Mouse (Mus musculus): ENCODE measurements around the gene Ctbp2. TPM values are rescaled to one million over a fixed set of nuclear protein-coding genes. Genes with fewer than 3 reads are reported as not detected.

The Ctbp2 gene
- total RNA-seq, 2 experiments from 2014 or later = 26.4 to 27.3 TPM

DNA sequence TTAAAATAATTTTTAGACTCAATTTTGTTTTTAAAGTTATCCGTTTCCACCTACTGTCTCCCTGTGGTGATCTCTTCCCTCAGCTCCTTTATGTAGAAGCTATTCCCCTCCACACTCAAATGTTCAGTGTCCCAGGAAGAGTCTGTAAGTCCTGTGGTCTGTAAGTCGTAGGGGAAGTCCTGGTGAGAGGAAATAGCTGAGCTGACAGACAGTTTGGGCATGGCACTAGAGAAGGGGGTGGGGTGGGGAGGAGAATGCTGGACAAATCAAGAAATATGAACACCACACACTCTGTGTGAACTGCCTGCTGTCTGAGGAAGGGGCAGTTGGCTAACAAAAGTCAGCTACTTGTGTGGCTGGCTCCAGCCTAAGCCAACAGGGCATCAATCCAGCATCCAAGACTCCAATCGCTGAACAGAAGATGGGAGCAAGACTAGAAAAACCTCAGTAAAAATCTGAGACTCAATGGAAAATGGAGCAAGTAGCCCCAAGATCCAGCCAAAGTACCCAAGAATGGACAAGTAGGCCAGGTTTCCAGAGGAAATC lies 76.0 kb downstream of the Ctbp2 start:
- no peak for DNase-seq (ENCODE audit: low spot score in 2 of 2)

DNA sequence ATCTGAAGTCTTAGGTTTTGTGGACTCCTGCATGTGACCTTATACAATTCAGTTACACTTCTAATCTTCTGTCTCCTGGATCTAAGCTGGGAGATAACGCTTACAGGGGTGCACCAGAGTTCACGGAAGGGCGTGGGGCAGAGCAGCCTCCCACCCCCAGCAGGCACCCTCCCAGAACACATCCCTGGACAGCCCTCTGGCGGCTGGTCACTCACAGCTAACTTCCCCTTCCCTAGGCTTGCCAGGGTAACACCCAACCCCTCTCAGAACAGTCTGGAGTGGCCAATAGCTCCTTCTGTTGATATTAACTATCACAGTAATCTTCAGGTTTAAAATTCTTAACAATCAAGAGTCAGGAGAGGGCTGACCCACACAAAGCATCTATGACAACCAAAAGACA lies 76.9 kb downstream of the Ctbp2 start:
- no peak for DNase-seq (ENCODE audit: low spot score in 2 of 2)

DNA sequence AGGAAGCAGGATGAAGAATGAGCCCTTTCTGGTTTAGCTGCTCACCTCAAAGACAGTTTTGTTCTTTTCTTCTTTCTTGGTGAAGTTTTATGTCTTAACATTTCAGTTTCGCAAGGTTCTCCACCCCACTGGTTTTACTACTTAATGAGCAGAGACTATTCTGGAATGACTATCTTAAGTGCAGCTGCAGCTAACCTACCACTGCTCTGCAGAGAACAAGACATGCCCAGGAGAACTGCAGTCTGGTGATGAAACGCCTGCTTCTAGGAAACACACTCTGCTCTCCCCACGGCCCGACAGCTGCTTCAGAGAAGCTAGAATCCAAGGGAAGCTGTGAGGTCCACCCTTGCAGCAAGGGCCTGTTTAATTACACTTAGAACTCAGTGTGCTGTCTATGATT lies 79.4 kb downstream of the Ctbp2 start:
- DNase-seq (ENCODE audit: low spot score in 2 of 2) = no peak

DNA sequence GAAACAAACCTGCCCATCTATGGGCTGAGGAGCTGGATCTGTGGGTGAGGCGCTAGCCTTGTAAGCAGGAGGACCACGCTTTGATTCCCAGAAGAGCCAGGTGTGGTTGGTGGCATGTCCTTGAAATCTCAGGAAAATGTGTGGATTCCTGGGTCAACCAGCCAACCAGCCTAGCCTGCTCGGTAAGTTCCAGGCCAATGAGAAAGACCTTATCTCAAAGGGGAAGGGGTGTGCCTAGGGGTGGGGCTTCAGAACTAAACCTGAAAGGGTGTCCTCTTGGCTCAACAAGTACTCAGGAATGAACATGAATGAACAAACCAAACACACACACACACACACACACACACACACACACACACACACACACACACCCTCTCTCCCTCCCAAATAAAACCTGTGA lies 82.4 kb downstream of the Ctbp2 start:
- no peak for DNase-seq (ENCODE audit: low spot score in 2 of 2)

DNA sequence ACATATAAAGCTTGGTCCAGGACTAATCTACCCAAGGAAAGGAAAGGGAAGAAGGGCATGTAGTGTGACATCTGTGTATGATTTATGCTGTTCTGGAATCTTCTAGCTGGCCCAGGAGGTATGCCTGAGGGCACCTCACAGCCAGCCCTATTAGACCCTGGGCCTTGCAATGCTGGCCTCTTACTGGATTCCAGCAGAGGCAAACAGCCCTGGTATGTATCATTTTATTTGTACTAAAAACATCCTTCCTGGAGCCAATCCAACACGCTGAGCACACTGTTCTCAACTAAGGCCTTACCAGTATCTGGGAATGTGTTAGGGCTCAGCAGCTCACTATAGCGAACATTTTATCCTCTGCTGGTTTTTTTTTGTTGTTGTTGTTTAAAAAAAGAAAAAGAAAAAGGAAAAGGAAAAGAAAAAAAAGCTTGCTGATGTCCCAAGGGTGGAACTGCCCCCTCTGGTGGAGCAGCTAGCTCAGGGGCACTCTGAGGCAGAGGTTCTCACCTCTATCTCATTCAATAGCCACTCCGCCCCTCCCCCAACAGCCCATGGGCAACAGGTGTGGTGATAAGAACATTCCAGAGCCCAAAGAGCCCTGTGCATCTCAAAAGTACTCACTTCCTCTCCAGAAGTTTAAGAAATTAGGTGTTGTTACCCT lies 83.3 kb downstream of the Ctbp2 start:
- DNase-seq (ENCODE audit: low spot score in 2 of 2) = no peak

DNA sequence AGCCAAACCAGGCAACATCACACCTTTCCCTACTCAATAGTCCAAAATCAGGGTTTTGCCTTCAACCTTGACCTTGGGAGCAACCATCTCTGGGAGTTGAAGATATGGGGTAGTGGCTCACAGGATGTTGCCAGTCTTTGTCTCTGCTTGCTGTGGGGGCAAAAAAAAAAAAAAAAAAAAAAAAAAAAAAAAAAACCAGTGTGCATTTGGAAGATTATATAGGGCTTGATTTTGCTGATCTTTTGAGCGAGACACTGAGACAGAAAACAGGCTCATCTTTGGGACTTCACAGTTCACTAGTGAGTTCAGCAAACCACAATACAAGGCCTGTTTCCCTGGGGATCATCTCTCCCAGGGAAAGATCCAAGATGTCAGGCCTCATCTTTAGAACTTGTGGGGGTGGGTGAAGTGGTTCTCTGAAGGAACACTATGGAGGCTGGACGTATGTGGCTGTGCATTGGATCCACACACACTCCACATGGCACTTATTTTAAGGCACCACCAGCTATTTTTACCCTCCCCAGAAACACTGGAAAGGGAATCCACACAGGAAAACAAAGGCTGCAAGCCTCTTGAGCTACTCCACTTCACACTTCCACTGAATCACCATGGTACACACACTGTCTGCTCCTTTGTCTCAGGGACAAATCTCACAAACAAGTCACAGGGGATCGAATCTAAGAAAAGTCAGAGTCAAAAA lies 84.4 kb downstream of the Ctbp2 start:
- DNase-seq (ENCODE audit: low spot score in 2 of 2) = peak in 1 of 2 experiments; percentile 33

DNA sequence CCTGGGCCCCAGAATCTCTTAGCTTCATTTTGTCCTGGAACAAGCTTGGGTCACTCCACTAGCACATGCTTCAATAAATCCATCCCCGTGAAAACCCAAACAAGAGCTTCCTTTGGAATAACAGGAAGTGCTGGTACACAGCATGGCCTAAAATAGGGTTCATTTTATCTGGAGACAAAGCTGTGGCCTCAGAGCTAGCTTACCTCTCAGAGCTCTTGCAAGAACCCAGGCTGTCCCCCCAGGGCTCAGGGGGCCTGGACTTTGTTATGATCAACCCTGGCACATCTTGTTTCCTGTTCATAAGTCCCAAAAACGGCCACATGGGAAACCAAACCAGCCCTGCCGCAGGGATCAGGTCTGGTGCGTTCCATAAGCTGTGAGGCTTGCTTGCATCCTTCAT lies 86.5 kb downstream of the Ctbp2 start:
- no peak for DNase-seq (ENCODE audit: low spot score in 2 of 2)

DNA sequence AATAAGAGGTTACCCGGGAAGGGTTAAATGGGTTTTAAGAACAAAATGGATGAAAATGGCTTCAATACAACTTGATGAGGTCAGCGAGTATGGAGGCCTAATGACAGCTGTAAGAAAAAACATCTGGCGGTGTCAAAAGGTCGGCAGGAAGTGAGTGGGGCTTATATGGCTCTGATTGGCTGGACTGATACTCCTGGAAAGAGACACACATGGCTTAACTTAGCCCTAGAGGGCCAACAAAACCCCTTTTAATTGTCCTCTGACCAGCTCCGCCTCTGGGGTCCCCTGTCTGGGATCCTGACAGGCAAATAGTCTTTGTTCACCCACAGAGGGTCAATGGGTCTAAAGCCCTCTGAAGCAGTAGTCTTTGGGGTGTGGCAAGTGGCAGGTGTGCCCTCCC lies 86.9 kb downstream of the Ctbp2 start:
- DNase-seq (ENCODE audit: low spot score in 2 of 2) = no peak

DNA sequence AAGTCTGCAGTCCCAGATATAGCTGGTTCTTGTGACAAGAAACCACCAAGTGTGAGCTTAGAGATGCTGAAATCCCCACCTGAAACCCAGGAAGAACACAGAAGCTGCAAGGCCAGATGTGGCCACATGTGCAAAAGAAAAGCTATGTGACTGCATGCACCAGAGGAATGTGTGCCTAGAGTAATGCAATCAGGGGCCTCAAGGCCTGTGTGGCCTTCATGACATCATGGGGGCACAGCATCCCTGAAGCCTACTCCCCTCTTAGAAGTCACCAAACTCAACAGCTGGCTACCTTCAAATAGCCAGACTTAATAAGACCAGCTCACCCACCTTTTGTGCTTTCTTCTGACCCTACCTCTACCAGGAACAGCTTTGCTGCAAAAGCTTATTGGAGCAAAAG lies 88.3 kb downstream of the Ctbp2 start:
- no peak for DNase-seq (ENCODE audit: low spot score in 2 of 2)

DNA sequence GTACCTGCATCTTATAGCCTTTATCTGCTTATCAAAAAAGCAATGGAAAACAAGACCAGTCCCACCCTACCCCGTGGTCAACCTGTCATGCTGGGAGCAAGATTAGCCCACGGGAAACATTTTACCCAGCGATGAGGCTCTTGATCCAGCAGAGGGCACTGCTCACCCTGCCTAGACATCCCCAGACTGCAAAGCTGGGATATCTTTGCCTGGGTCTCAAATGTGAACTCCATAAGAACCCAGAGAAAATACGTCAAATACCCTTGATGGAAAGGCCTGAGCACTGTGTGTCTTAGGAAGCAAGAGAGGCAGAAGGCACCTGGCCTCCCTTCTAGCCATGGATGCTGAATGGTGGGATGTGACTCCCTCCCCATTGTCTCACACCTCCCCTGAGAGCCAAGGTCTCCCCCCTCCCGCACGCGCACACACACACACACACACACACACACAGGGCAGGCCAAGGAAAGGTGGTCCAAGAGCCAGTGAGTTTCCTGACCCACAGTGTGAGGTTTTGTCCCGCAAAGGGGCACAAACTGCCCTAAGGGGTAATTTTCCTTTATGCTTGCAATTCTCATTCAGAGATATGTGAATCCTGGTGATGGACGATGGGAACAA lies 91.5 kb downstream of the Ctbp2 start:
- DNase-seq (ENCODE audit: low spot score in 2 of 2) = peak; percentile 61 to 70

DNA sequence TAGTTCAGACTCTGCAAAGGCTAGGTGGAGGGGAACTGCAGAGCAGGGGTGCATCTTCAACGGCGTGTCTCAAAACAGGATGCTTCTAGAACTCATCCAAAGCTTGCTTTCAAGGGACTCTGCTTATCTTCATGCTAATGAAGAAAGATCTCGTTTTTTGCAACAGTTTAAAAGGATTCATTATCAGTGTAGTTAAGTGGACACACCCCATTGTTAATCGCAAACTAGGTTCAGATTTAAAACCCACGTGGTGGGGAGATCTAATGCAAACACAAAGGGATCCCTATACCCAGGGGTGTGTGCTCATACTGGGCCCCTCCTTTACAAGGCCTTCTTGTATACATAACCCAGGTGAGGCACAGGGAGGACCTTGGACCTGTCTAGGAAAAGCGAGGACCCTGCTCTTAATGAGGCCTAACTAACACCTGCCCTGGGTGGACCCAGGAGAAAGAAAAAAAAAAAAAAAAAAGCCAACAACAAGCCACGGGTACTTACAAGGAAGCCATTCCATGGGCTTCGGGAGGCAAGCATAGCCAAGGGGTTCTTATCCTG lies 94.6 kb downstream of the Ctbp2 start:
- no peak for DNase-seq (ENCODE audit: low spot score in 2 of 2)

DNA sequence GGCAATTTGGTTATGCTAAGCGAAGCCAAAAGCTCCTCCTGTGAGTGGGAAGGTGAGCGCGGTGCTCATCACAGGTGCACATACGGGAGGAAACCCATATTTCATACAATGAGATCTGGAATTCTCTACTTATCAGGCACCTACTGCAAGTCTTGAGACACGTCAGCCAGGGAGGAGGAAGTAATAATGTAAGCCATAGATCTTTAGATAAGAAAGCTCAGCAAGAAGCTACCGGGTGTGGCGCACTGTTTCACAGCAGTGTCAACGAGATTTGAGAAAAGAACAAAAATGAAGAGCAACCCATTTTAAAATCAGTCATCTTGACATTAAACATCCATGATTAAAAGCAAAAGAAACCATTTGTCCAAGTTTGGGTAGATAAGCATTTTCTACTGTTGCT lies 95.2 kb downstream of the Ctbp2 start:
- DNase-seq (ENCODE audit: low spot score in 2 of 2) = no peak

DNA sequence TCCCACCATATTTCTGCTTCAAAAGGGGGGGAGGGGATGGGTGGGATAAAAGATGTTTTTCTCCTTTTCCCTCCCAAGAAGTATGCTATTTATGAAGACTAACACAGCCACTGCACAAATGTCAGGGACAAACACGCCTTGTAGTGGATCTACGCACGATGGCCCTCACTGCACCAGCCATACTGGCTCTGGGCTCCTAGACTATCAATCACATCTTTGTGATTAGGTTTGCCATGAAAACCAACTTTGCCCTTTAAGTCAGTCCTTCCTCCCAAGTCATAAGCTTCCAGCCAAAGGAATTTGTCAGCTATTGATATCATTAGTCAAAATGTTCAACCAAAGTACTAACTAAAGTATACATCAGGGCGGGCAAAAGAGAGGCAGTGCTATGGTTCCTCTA lies 96.2 kb downstream of the Ctbp2 start:
- no peak for DNase-seq (ENCODE audit: low spot score in 2 of 2)

DNA sequence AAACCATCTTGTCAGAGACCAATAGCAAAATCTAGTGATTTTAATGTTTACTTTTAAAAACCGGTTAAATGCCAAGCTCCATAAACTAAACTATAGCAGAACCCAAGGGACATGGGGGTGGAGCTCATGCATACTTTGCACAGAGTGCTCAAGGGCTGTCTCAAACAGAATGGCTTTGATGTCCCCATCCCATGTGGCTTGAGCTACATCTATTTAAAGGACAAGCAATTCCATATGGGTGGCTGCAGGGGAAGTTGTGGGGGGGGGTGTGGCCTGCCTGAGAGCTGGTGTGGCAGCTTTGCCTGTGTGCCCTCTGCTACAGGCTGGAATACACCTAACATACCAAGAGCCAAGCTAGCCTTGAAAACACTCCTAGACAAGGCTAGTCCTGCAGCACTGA lies 99.5 kb downstream of the Ctbp2 start:
- DNase-seq (ENCODE audit: low spot score in 2 of 2) = no peak

DNA sequence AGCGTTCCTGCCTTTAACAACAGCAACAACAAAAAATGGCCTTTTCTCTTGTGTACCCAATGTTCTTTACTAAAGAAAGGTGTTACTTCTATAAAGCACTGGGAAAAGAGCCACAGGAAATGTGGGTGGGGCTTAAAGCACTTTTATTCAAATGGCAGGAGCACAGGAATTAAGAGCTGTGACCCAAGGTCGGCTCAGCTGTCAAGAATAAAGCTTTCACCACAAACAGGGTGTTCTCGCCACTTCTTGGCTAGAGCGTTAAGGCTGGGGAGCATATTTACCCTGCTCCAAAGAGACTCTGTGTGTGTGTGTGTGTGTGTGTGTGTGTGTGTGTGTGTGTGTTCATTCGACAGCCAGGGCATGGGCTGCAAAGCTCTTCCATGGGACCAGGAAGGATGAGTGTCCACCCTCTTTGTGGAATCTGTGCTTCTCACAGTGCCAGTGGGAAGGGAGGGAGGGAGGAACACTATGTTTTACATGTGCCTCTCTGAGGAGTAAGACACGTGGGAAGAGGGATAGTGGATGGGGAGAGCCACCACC lies 104.6 kb downstream of the Ctbp2 start:
- DNase-seq (ENCODE audit: low spot score in 2 of 2) = no peak

DNA sequence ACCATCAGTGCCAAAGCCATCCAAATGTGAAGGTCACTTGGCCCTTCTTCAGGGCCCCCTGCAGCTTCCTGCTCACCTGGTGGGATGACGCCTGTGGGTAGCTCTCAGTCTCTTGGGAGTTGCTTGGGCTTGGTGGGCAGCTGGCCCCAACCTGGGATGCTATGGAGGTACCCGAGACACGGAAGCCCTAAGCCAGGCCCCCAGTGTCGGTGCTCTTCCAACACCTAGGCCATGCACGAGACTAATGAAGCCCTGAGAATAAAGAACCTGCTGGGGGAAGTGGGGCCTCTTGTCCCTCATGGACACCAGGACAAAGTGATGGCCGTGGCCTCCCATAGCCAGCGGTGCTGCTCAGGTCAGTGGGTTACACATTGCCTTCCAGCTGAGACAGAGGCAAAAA lies 105.2 kb downstream of the Ctbp2 start:
- DNase-seq (ENCODE audit: low spot score in 2 of 2) = no peak

DNA sequence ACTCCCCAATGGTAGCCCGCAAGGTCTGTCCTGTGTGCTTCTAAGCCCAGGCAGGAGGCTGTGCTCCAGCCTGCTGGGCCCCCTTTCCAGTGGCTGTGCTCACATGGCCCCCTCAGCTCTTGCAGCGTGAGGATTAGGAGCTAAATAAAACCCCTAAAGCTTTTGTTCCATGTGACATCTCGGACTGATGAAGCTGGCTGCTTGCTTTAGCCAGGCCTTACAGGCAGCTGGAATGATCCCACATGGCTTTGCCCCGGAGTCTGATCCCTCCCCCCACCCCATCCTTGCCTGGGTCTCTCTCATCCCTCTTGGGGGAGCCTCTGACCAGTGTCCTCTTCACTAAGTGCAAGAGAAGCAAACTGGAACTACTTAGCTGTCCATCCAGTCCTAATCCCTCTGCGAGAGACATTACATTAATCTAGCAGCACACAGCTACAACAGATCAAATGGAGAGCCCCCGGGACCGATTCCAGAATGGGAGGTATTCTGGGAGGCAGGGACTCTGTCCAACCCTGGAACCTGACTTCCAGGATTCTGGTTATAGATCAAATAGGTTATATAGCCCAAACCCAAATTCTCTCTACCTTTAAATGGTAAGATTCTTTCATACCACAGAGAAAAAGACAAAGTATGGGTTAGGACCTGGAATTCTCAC lies 108.6 kb downstream of the Ctbp2 start:
- no peak for DNase-seq (ENCODE audit: low spot score in 2 of 2)

DNA sequence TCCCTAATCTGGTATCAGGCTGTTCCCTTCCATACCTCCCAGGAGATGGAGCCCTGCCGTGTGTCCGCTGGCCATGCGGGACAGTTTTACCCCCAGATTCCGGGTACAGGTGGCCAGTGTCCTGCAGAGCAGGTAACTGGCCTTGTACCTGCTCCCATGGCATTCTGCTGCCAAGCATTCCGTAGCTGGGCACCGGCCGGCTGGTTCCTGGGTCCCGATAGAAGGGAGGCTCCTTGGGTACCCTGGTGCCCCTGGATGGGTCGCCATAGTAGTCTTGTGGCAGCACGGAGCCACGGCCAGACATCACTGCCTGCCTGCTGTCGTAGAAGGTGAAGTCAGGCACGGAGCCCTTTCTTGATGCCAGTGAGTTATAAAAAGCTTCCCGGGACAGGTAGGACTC lies 109.5 kb downstream of the Ctbp2 start:
- no peak for DNase-seq (ENCODE audit: low spot score in 2 of 2)

DNA sequence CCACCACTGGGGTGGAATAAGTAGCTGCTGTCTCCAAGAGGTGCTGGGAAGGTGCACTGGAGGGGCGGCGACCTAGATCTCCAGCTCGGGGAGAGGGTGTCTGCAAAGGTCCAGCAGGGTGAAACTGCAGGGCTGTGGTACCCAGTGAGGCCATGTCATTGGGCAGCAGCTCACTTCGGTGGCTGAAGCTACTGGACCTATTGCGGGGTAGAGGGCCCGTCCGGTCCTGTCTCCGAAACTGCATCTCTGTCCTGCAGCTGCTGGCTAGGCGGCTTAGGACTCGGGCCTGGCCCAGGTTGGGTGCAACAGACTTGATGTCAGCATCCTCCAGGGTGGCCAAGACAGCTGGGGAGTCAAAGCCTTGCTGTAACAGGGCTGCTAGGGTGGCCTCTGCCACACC lies 110.2 kb downstream of the Ctbp2 start:
- DNase-seq (ENCODE audit: low spot score in 2 of 2) = no peak

DNA sequence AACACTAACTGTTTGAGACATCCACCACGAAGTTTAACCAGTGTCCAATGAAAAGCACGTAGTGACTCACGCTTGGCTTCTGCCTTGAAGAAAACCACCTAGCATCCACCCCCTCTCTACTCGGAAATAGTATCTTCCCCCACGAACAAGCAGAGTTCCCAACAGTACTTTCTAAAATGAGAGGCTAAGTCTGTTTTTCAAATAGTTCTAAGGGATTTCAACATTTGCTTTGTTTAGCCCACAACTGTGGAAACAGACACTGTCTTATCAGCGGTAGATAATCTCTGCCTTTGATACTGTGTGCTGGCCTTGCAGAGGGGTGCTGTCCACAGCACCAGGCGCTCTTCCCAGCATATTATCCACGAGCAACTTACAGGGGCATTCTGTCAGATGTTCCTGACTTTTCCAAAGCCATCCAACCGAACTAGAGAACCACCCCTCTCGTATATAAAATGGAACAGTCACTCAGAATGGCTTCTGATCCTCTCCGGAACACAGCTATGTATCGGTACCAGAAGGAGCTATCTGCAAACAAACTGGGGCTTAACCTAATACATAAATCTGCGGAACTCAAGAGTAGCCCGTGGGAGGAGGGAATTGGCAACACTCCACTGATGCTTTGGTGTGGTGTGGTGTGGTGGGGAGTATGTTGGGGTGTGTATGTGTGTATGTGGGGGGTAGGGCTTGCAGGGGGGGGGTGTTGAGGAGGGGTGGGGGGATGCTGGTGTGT lies 111.4 kb downstream of the Ctbp2 start:
- peak; percentile 44 to 57 for DNase-seq (ENCODE audit: low spot score in 2 of 2)

DNA sequence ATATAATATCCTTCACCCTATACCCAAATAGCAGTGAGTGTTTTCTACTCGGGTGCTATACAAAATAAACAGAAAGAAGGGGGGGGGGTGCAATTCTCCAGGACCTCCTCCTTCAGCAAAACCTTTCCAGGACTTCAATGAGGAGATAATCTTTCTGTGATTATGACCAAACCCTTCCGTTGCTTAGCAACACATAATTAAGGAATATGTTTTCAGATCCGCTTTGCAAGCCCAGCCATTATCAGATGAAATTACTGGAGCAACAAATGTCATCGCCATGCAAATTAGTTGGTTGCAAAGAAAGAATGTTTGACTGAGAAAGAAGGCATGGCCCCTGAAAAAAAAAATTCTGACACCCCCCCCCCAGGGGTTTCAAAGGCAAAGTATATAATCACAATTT lies 112.5 kb downstream of the Ctbp2 start:
- no peak for DNase-seq (ENCODE audit: low spot score in 2 of 2)

All from left cerebral cortex, adult 18-20 months (tissue).